ENCODE assay signal across 29 mouse cellular contexts in genomic region chr15:87638270-87638669, GRCm38 (mm10).
A peak's percentile ranks its signal among the peaks of the same experiment; 100 is the strongest.
DNase-seq lines count a peak whose midpoint lies in the region; ATAC-seq lines count a peak whose summit lies in the region.
"Had no signal": no experiment of that assay in that cellular context is flagged by ENCODE, and none has a peak within 500 bp of the region (broad histone marks: within the 10 kb centered on the region; RNA-seq: fewer than 3 reads in every experiment).

No protein-coding gene starts in this region.

- ATAC-seq in hindbrain, embryonic 11.5 days (ENCODE audit: low FRiP score): no peak
- ATAC-seq in hindbrain, embryonic 13.5 days (ENCODE audit: low FRiP score): no peak
- peak; percentile 64; the same call in 1 of the 2 replicates for ATAC-seq in kidney, embryonic 16.5 days (ENCODE audit: low FRiP score, low TSS enrichment)
- no peak for ATAC-seq in neural tube, embryonic 11.5 days (ENCODE audit: insufficient read depth, low FRiP score, low TSS enrichment)
- no peak for ATAC-seq in activated CD4-positive, CD25-positive, alpha-beta regulatory T cell, adult 4 months
- ATAC-seq: intestine, embryonic 16.5 days had no signal

- no peak overlapping the region for H3K27ac ChIP-seq in hindbrain, embryonic 11.5 days (ENCODE audit: low read depth, low read length)
- H3K27ac ChIP-seq in hindbrain, embryonic 13.5 days: no peak overlapping the region
- no peak overlapping the region for H3K27ac ChIP-seq in kidney, embryonic 16.5 days (ENCODE audit: low read length)
- H3K27ac ChIP-seq in neural tube, embryonic 11.5 days (ENCODE audit: low read depth, low read length): no peak overlapping the region
- H3K27ac ChIP-seq: embryonic facial prominence, embryonic 13.5 days; gastrocnemius, adult 2 months; liver, embryonic 14.5 days; macrophage; stomach, postnatal 0 days had no signal

- H3K27me3 ChIP-seq in hindbrain, embryonic 11.5 days (ENCODE audit: control insufficient read depth, insufficient read depth, low read length): no peaks in the 10 kb centered on the region
- no peaks in the 10 kb centered on the region for H3K27me3 ChIP-seq in hindbrain, embryonic 13.5 days
- no peaks in the 10 kb centered on the region for H3K27me3 ChIP-seq in kidney, embryonic 16.5 days (ENCODE audit: insufficient read depth, low read length)
- no peaks in the 10 kb centered on the region for H3K27me3 ChIP-seq in neural tube, embryonic 11.5 days (ENCODE audit: control insufficient read depth, insufficient read depth, low read length)
- H3K27me3 ChIP-seq: embryonic facial prominence, embryonic 13.5 days had no signal

- H3K4me3 ChIP-seq in hindbrain, embryonic 11.5 days (ENCODE audit: low read depth, low read length): no peak overlapping the region
- no peak overlapping the region for H3K4me3 ChIP-seq in hindbrain, embryonic 13.5 days
- no peak overlapping the region for H3K4me3 ChIP-seq in kidney, embryonic 16.5 days (ENCODE audit: low read length)
- H3K4me3 ChIP-seq in neural tube, embryonic 11.5 days (ENCODE audit: low read depth, low read length): no peak overlapping the region
- H3K4me3 ChIP-seq: embryonic facial prominence, embryonic 13.5 days; gastrocnemius, adult 2 months had no signal

- no peak overlapping the region for H3K4me2 ChIP-seq in hindbrain, embryonic 11.5 days (replicated peaks; ENCODE audit: low read depth, low read length)
- H3K4me2 ChIP-seq in hindbrain, embryonic 13.5 days: no peak overlapping the region
- H3K4me2 ChIP-seq in kidney, embryonic 16.5 days (replicated peaks; ENCODE audit: low read depth, low read length): no peak overlapping the region
- H3K4me2 ChIP-seq in neural tube, embryonic 11.5 days (ENCODE audit: low read depth): no peak overlapping the region
- H3K4me2 ChIP-seq: embryonic facial prominence, embryonic 13.5 days; heart, embryonic 11.5 days had no signal

- peak; percentile 30 for DNase-seq in hindbrain, embryonic 11.5 days (ENCODE audit: low spot score)
- DNase-seq in kidney, adult 11 months: no peak
- DNase-seq in neural tube, embryonic 11.5 days (ENCODE audit: low spot score): peak; percentile 24
- no peak for DNase-seq in neural tube, embryonic 10.5 days (ENCODE audit: extremely low spot score, low spot score)
- DNase-seq: adrenal gland, adult 2 months; adrenal gland, postnatal 36 days; B cell, adult 2 months; cerebellum, adult 8-10 months; cerebellum, postnatal 25 days; gastrocnemius, adult 2 months; gastrocnemius, postnatal 36 days; heart, adult 18-20 months; heart, postnatal 36 days; kidney, postnatal 14 days; liver; lung, adult 2 months; lung, postnatal 10 days; right cerebral cortex, postnatal 4 days; thymus, adult 18-20 months; thymus, postnatal 25 days had no signal

- no peaks in the 10 kb centered on the region for H3K36me3 ChIP-seq in hindbrain, embryonic 11.5 days (ENCODE audit: control insufficient read depth, insufficient read depth, low read length)
- H3K36me3 ChIP-seq in hindbrain, embryonic 13.5 days: 0 out of 2 replicates have a peak, but pooled peaks cover 3% of the 10 kb centered on the region
- no peaks in the 10 kb centered on the region for H3K36me3 ChIP-seq in kidney, embryonic 16.5 days (ENCODE audit: insufficient read depth, low read length)
- H3K36me3 ChIP-seq in neural tube, embryonic 11.5 days (ENCODE audit: control insufficient read depth, insufficient read depth, low read length): no peaks in the 10 kb centered on the region
- H3K36me3 ChIP-seq: embryonic facial prominence, embryonic 13.5 days had no signal

- no peaks in the 10 kb centered on the region for H3K4me1 ChIP-seq in hindbrain, embryonic 11.5 days (replicated peaks; ENCODE audit: control insufficient read depth, insufficient read depth, low read length)
- H3K4me1 ChIP-seq in hindbrain, embryonic 13.5 days (replicated peaks): peaks cover 25% of the 10 kb centered on the region
- H3K4me1 ChIP-seq in kidney, embryonic 16.5 days (ENCODE audit: insufficient read depth, low read length): 0 out of 2 replicates have a peak, but pooled peaks cover 9% of the 10 kb centered on the region
- no peaks in the 10 kb centered on the region for H3K4me1 ChIP-seq in neural tube, embryonic 11.5 days (ENCODE audit: control insufficient read depth, insufficient read depth, low read length)
- H3K4me1 ChIP-seq: embryonic facial prominence, embryonic 13.5 days had no signal

- H3K9me3 ChIP-seq in hindbrain, embryonic 11.5 days (ENCODE audit: control insufficient read depth, low read length): no peaks in the 10 kb centered on the region
- no peaks in the 10 kb centered on the region for H3K9me3 ChIP-seq in hindbrain, embryonic 13.5 days
- H3K9me3 ChIP-seq in kidney, embryonic 16.5 days (ENCODE audit: low read length): no peaks in the 10 kb centered on the region
- no peaks in the 10 kb centered on the region for H3K9me3 ChIP-seq in neural tube, embryonic 11.5 days (ENCODE audit: control insufficient read depth, low read length)
- H3K9me3 ChIP-seq: embryonic facial prominence, embryonic 13.5 days had no signal

- no peak overlapping the region for H3K9ac ChIP-seq in hindbrain, embryonic 11.5 days (ENCODE audit: low read depth, low read length)
- H3K9ac ChIP-seq in hindbrain, embryonic 13.5 days: no peak overlapping the region
- H3K9ac ChIP-seq in kidney, embryonic 16.5 days (replicated peaks; ENCODE audit: low read length): no peak overlapping the region
- H3K9ac ChIP-seq in neural tube, embryonic 11.5 days (ENCODE audit: low read length): no peak overlapping the region
- H3K9ac ChIP-seq: embryonic facial prominence, embryonic 13.5 days; liver, embryonic 14.5 days had no signal

- 42% methylated on average over 11 of the region's 11 CpGs for WGBS in hindbrain, embryonic 11.5 days
- 23% methylated on average over 11 of the region's 11 CpGs for WGBS in hindbrain, embryonic 13.5 days
- 48% methylated on average over 11 of the region's 11 CpGs for WGBS in kidney, embryonic 16.5 days
- WGBS in neural tube, embryonic 11.5 days: 52% methylated on average over 11 of the region's 11 CpGs

Comparison
In these comparisons a context has a peak if more than half of its experiments do, and no peak if none do; other contexts are left out.
1. DNase-seq: peak in hindbrain, embryonic 11.5 days (single experiment) and neural tube, embryonic 11.5 days (single experiment); none in kidney, adult 11 months (single experiment) and neural tube, embryonic 10.5 days (single experiment).